Mouse (Mus musculus): ENCODE data around the gene Fam19a5. TPM values are rescaled to one million over a fixed set of nuclear protein-coding genes. Genes with fewer than 3 reads are reported as not detected.

Fam19a5 gene
- polyA plus RNA-seq, 1 experiment from 2014 or later: 0.53 TPM

- Histone ChIP-seq H3K36me3 (ENCODE audit: control insufficient read depth, insufficient read depth) (no peaks in the 10 kb centered on the region), H3K4me1 (ENCODE audit: control insufficient read depth, insufficient read depth, low read length) (no peaks in the 10 kb centered on the region), H3K4me3 (ENCODE audit: low read length) (no peak overlapping the region), H3K9ac (ENCODE audit: low read length) (no peak overlapping the region), H3K4me2 (ENCODE audit: low read depth, low read length) (no peak overlapping the region), H3K9me3 (replicated peaks; ENCODE audit: control insufficient read depth, low read length) (no peaks in the 10 kb centered on the region), H3K27me3 (ENCODE audit: control insufficient read depth, insufficient read depth, low read length) (no peaks in the 10 kb centered on the region), H3K27ac (ENCODE audit: low read length) (no peak overlapping the region)
- WGBS: 75% methylated on average over 5 of the region's 5 CpGs
- no peak for ATAC-seq (replicated peaks; ENCODE audit: extremely low read depth, insufficient read depth, low FRiP score)
Observed at GRCm38 (mm10) chr15:87579861-87580260, 35.8 kb downstream of the Fam19a5 start.

- no peaks in the 10 kb centered on the region for H3K36me3 ChIP-seq (ENCODE audit: control insufficient read depth, insufficient read depth)
Observed at GRCm38 (mm10) chr15:87583921-87584621, 40.0 kb downstream of the Fam19a5 start.

GRCm38 (mm10) chr15:87590975-87591374 lies 46.9 kb downstream of the Fam19a5 start:
- no peaks in the 10 kb centered on the region for H3K4me1 ChIP-seq (ENCODE audit: control insufficient read depth, insufficient read depth, low read length)
- H3K9me3 ChIP-seq (replicated peaks; ENCODE audit: control insufficient read depth, low read length): no peaks in the 10 kb centered on the region
- no peak for ATAC-seq (replicated peaks; ENCODE audit: extremely low read depth, insufficient read depth, low FRiP score)
- WGBS: 91% methylated on average over 10 of the region's 10 CpGs
- H3K27me3 ChIP-seq (ENCODE audit: control insufficient read depth, insufficient read depth, low read length): no peaks in the 10 kb centered on the region
- H3K36me3 ChIP-seq (ENCODE audit: control insufficient read depth, insufficient read depth): no peaks in the 10 kb centered on the region
- no peak overlapping the region for H3K9ac ChIP-seq (ENCODE audit: low read length)
- H3K4me3 ChIP-seq (ENCODE audit: low read length): no peak overlapping the region
- H3K27ac ChIP-seq (ENCODE audit: low read length): no peak overlapping the region
- H3K4me2 ChIP-seq (ENCODE audit: low read depth, low read length): no peak overlapping the region

More at GRCm38 (mm10) chr15:87583921-87584621, 40.0 kb downstream of the Fam19a5 start:
- H3K9ac ChIP-seq (ENCODE audit: low read length): no peak overlapping the region
- no peak overlapping the region for H3K27ac ChIP-seq (ENCODE audit: low read length)
- H3K27me3 ChIP-seq (ENCODE audit: control insufficient read depth, insufficient read depth, low read length): no peaks in the 10 kb centered on the region
- H3K4me1 ChIP-seq (ENCODE audit: control insufficient read depth, insufficient read depth, low read length): no peaks in the 10 kb centered on the region
- H3K9me3 ChIP-seq (replicated peaks; ENCODE audit: control insufficient read depth, low read length): no peaks in the 10 kb centered on the region
- ATAC-seq (replicated peaks; ENCODE audit: extremely low read depth, insufficient read depth, low FRiP score): no peak
- no peak overlapping the region for H3K4me2 ChIP-seq (ENCODE audit: low read depth, low read length)
- WGBS: 69% methylated on average over 26 of the region's 26 CpGs
- no peak overlapping the region for H3K4me3 ChIP-seq (ENCODE audit: low read length)

- H3K36me3 ChIP-seq (ENCODE audit: control insufficient read depth, insufficient read depth): no peaks in the 10 kb centered on the region
- no peak overlapping the region for H3K27ac ChIP-seq (ENCODE audit: low read length)
- 87% methylated on average over 8 of the region's 8 CpGs for WGBS
- H3K27me3 ChIP-seq (ENCODE audit: control insufficient read depth, insufficient read depth, low read length): no peaks in the 10 kb centered on the region
- H3K9me3 ChIP-seq (replicated peaks; ENCODE audit: control insufficient read depth, low read length): no peaks in the 10 kb centered on the region
- no peak overlapping the region for H3K4me3 ChIP-seq (ENCODE audit: low read length)
- ATAC-seq (replicated peaks; ENCODE audit: extremely low read depth, insufficient read depth, low FRiP score): no peak
- no peak overlapping the region for H3K4me2 ChIP-seq (ENCODE audit: low read depth, low read length)
- H3K9ac ChIP-seq (ENCODE audit: low read length): no peak overlapping the region
- H3K4me1 ChIP-seq (ENCODE audit: control insufficient read depth, insufficient read depth, low read length): no peaks in the 10 kb centered on the region
Observed at GRCm38 (mm10) chr15:87596731-87597130, 52.6 kb downstream of the Fam19a5 start.

- no peaks in the 10 kb centered on the region for H3K4me1 ChIP-seq (ENCODE audit: control insufficient read depth, insufficient read depth, low read length)
- H3K9ac ChIP-seq (ENCODE audit: low read length): no peak overlapping the region
- H3K27me3 ChIP-seq (ENCODE audit: control insufficient read depth, insufficient read depth, low read length): no peaks in the 10 kb centered on the region
- H3K4me3 ChIP-seq (ENCODE audit: low read length): no peak overlapping the region
- no peaks in the 10 kb centered on the region for H3K9me3 ChIP-seq (replicated peaks; ENCODE audit: control insufficient read depth, low read length)
- H3K36me3 ChIP-seq (ENCODE audit: control insufficient read depth, insufficient read depth): no peaks in the 10 kb centered on the region
- H3K4me2 ChIP-seq (ENCODE audit: low read depth, low read length): no peak overlapping the region
- WGBS: 30% methylated on average over 4 of the region's 4 CpGs
- no peak for ATAC-seq (replicated peaks; ENCODE audit: extremely low read depth, insufficient read depth, low FRiP score)
- H3K27ac ChIP-seq (ENCODE audit: low read length): no peak overlapping the region
Observed at GRCm38 (mm10) chr15:87597149-87597548, 53.0 kb downstream of the Fam19a5 start.

- no peak overlapping the region for H3K4me3 ChIP-seq (ENCODE audit: low read length)
- no peak overlapping the region for H3K9ac ChIP-seq (ENCODE audit: low read length)
- no peak overlapping the region for H3K4me2 ChIP-seq (ENCODE audit: low read depth, low read length)
- H3K36me3 ChIP-seq (ENCODE audit: control insufficient read depth, insufficient read depth): no peaks in the 10 kb centered on the region
- WGBS: 92% methylated on average over 4 of the region's 4 CpGs
- ATAC-seq (replicated peaks; ENCODE audit: extremely low read depth, insufficient read depth, low FRiP score): no peak
- H3K27ac ChIP-seq (ENCODE audit: low read length): no peak overlapping the region
- no peaks in the 10 kb centered on the region for H3K27me3 ChIP-seq (ENCODE audit: control insufficient read depth, insufficient read depth, low read length)
- H3K9me3 ChIP-seq (replicated peaks; ENCODE audit: control insufficient read depth, low read length): no peaks in the 10 kb centered on the region
- H3K4me1 ChIP-seq (ENCODE audit: control insufficient read depth, insufficient read depth, low read length): no peaks in the 10 kb centered on the region
Observed at GRCm38 (mm10) chr15:87597766-87598165, 53.7 kb downstream of the Fam19a5 start.

- H3K9me3 ChIP-seq (replicated peaks; ENCODE audit: control insufficient read depth, low read length): no peaks in the 10 kb centered on the region
- no peak overlapping the region for H3K4me2 ChIP-seq (ENCODE audit: low read depth, low read length)
- 80% methylated on average over 4 of the region's 4 CpGs for WGBS
- H3K4me1 ChIP-seq (ENCODE audit: control insufficient read depth, insufficient read depth, low read length): no peaks in the 10 kb centered on the region
- H3K4me3 ChIP-seq (ENCODE audit: low read length): no peak overlapping the region
- no peak overlapping the region for H3K9ac ChIP-seq (ENCODE audit: low read length)
- no peak overlapping the region for H3K27ac ChIP-seq (ENCODE audit: low read length)
- H3K36me3 ChIP-seq (ENCODE audit: control insufficient read depth, insufficient read depth): no peaks in the 10 kb centered on the region
- H3K27me3 ChIP-seq (ENCODE audit: control insufficient read depth, insufficient read depth, low read length): no peaks in the 10 kb centered on the region
- ATAC-seq (replicated peaks; ENCODE audit: extremely low read depth, insufficient read depth, low FRiP score): no peak
Observed at GRCm38 (mm10) chr15:87598636-87599035, 54.5 kb downstream of the Fam19a5 start.

- Histone ChIP-seq H3K27ac (ENCODE audit: low read length) (no peak overlapping the region), H3K4me1 (ENCODE audit: control insufficient read depth, insufficient read depth, low read length) (no peaks in the 10 kb centered on the region), H3K9ac (ENCODE audit: low read length) (no peak overlapping the region), H3K4me2 (ENCODE audit: low read depth, low read length) (no peak overlapping the region), H3K27me3 (ENCODE audit: control insufficient read depth, insufficient read depth, low read length) (peaks cover 6% of the 10 kb centered on the region; the same call in 1 of the 2 replicates), H3K4me3 (ENCODE audit: low read length) (no peak overlapping the region), H3K9me3 (replicated peaks; ENCODE audit: control insufficient read depth, low read length) (no peaks in the 10 kb centered on the region), H3K36me3 (ENCODE audit: control insufficient read depth, insufficient read depth) (no peaks in the 10 kb centered on the region)
- WGBS: 73% methylated on average over 1 of the region's 1 CpGs
- no peak for ATAC-seq (replicated peaks; ENCODE audit: extremely low read depth, insufficient read depth, low FRiP score)
Observed at GRCm38 (mm10) chr15:87603316-87603715, 59.2 kb downstream of the Fam19a5 start.

- Histone ChIP-seq H3K27me3 (ENCODE audit: control insufficient read depth, insufficient read depth, low read length) (peaks cover 6% of the 10 kb centered on the region; the same call in 1 of the 2 replicates), H3K4me3 (ENCODE audit: low read length) (no peak overlapping the region), H3K27ac (ENCODE audit: low read length) (no peak overlapping the region), H3K9ac (ENCODE audit: low read length) (no peak overlapping the region), H3K36me3 (ENCODE audit: control insufficient read depth, insufficient read depth) (no peaks in the 10 kb centered on the region), H3K4me2 (ENCODE audit: low read depth, low read length) (no peak overlapping the region), H3K9me3 (replicated peaks; ENCODE audit: control insufficient read depth, low read length) (no peaks in the 10 kb centered on the region), H3K4me1 (ENCODE audit: control insufficient read depth, insufficient read depth, low read length) (no peaks in the 10 kb centered on the region)
- WGBS: 55% methylated on average over 9 of the region's 9 CpGs
- no peak for ATAC-seq (replicated peaks; ENCODE audit: extremely low read depth, insufficient read depth, low FRiP score)
Observed at GRCm38 (mm10) chr15:87605504-87606280, 61.6 kb downstream of the Fam19a5 start.
